Mouse (Mus musculus): ENCODE measurements at regions not wholly inside any gene's neighbourhood (a gene's known extent, or its start where the extent isn't known, plus 50 kb on each side); places are given as distances from the start of the nearest gene placed in this dataset.

- DNase-seq, result no peak
These were observed 188.3 kb upstream of the Ppp2r3a start for GRCm38 (mm10) chr9:101439856-101440255.

GRCm38 (mm10) chr9:101438564-101439180 lies 187.1 kb upstream of the Ppp2r3a start:
- no peak for DNase-seq

GRCm38 (mm10) chr9:101424974-101425670 lies 173.5 kb upstream of the Ppp2r3a start:
- no peak for DNase-seq

GRCm38 (mm10) chr9:101423041-101423440 lies 171.4 kb upstream of the Ppp2r3a start:
- DNase-seq, result no peak

- DNase-seq, result no peak
These were observed 170.4 kb upstream of the Ppp2r3a start for GRCm38 (mm10) chr9:101422006-101422405.

- no peak for DNase-seq
These were observed 169.5 kb upstream of the Ppp2r3a start for GRCm38 (mm10) chr9:101421136-101421535.

GRCm38 (mm10) chr9:101420181-101420580 lies 168.6 kb upstream of the Ppp2r3a start:
- DNase-seq, result no peak

- DNase-seq, result no peak
These were observed 166.1 kb upstream of the Ppp2r3a start for GRCm38 (mm10) chr9:101417660-101418059.

GRCm38 (mm10) chr9:101416321-101416720 lies 164.7 kb upstream of the Ppp2r3a start:
- DNase-seq, result no peak

- no peak for DNase-seq
These were observed 161.6 kb upstream of the Ppp2r3a start for GRCm38 (mm10) chr9:101413071-101413633.

GRCm38 (mm10) chr9:101411951-101412350 lies 160.4 kb upstream of the Ppp2r3a start:
- DNase-seq, result no peak

- no peak for DNase-seq
These were observed 159.9 kb upstream of the Ppp2r3a start for GRCm38 (mm10) chr9:101411532-101411880.

GRCm38 (mm10) chr9:101410783-101411531 lies 159.4 kb upstream of the Ppp2r3a start:
- no peak for DNase-seq

- DNase-seq, result no peak
These were observed 158.8 kb upstream of the Ppp2r3a start for GRCm38 (mm10) chr9:101410348-101410747.

- no peak for DNase-seq
These were observed 156.5 kb upstream of the Ppp2r3a start for GRCm38 (mm10) chr9:101408116-101408515.

GRCm38 (mm10) chr9:101407141-101407540 lies 155.5 kb upstream of the Ppp2r3a start:
- no peak for DNase-seq

GRCm38 (mm10) chr9:101404441-101405081 lies 153.0 kb upstream of the Ppp2r3a start:
- no peak for DNase-seq

- DNase-seq, result no peak
These were observed 152.4 kb upstream of the Ppp2r3a start for GRCm38 (mm10) chr9:101404034-101404433.

GRCm38 (mm10) chr9:101402544-101403194 lies 151.1 kb upstream of the Ppp2r3a start:
- no peak for DNase-seq

GRCm38 (mm10) chr9:101401416-101401815 lies 149.8 kb upstream of the Ppp2r3a start:
- no peak for DNase-seq

- DNase-seq, result no peak
These were observed 147.3 kb upstream of the Ppp2r3a start for GRCm38 (mm10) chr9:101398858-101399257.

GRCm38 (mm10) chr9:101369380-101369779 lies 117.8 kb upstream of the Ppp2r3a start:
- DNase-seq, result no peak

GRCm38 (mm10) chr9:101356607-101357006 lies 105.0 kb upstream of the Ppp2r3a start:
- DNase-seq, result no peak

All from kidney, adult 18-20 months (tissue).